Mouse (Mus musculus): ENCODE measurements around the gene Gm28305. TPM values are rescaled to one million over a fixed set of nuclear protein-coding genes. Genes with fewer than 3 reads are reported as not detected.

The Gm28305 gene
- polyA plus RNA-seq, 1 experiment from 2014 or later, result not detected

- H3K4me3 ChIP-seq, result no peak overlapping the region
- 77% methylated on average over 8 of the region's 8 CpGs for WGBS
- H3K27ac ChIP-seq, result no peak overlapping the region
- ATAC-seq (ENCODE audit: insufficient number of reproducible peaks, low FRiP score, low TSS enrichment, low read depth), result no peak
- H3K9ac ChIP-seq, result no peak overlapping the region
- no peak overlapping the region for H3K4me2 ChIP-seq
- H3K9me3 ChIP-seq, result no peaks in the 10 kb centered on the region
- H3K4me1 ChIP-seq, result no peaks in the 10 kb centered on the region
- no peaks in the 10 kb centered on the region for H3K36me3 ChIP-seq
- no peaks in the 10 kb centered on the region for H3K27me3 ChIP-seq
Observed at GRCm38 (mm10) chr9:104070863-104071604, 30.6 kb downstream of the Gm28305 start.

DNA sequence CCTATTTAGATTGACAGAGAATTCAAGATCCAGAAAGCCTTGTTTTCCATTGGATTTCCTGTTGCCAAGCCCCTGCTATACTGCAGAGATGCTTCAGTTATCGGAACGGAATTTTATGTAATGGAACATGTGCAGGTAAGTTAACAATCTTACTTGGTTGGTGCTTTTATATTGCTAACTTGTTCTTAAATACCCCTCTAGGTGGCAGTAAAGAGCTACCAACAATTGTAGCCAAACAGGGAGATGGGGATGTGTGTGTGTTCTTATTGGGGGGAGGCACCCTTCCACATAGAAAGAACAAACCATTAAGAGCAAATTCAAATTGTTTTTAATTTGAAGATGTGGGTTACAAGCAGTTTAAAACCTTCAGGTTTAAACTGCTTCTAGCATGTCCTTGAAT lies 35.3 kb downstream of the Gm28305 start:
- Histone ChIP-seq H3K4me3 (no peak overlapping the region), H3K27me3 (no peaks in the 10 kb centered on the region), H3K36me3 (0 out of 2 replicates have a peak, but pooled peaks cover 3% of the 10 kb centered on the region), H3K27ac (no peak overlapping the region), H3K9ac (no peak overlapping the region), H3K9me3 (no peaks in the 10 kb centered on the region), H3K4me1 (no peaks in the 10 kb centered on the region), H3K4me2 (no peak overlapping the region)
- no peak for ATAC-seq (ENCODE audit: insufficient number of reproducible peaks, low FRiP score, low TSS enrichment, low read depth)
- 59% methylated on average over 2 of the region's 2 CpGs for WGBS

DNA sequence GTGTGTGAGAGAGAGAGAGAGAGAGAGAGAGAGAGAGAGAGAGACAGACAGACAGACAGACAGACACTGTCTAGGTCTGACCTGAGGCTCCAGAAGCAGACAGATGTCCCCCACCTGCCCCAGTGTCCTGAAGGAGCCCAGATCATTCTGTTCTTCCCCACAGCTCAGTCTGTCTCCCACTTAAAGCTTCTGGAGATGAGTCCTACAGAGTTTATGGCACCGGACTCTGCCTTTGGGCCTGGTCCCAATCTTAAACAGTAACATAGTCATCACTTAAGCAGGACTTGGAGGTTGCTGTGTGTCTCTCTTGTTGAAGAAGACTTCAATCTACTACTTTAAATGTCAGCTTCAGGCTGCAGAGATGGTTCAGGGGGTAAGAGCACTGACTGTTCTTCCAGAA lies 38.3 kb downstream of the Gm28305 start:
- ATAC-seq (ENCODE audit: insufficient number of reproducible peaks, low FRiP score, low TSS enrichment, low read depth), result no peak
- H3K4me1 ChIP-seq, result no peaks in the 10 kb centered on the region
- WGBS, result 94% methylated on average over 1 of the region's 1 CpGs

GRCm38 (mm10) chr9:104079379-104079778 lies 38.9 kb downstream of the Gm28305 start:
- no peaks in the 10 kb centered on the region for H3K4me1 ChIP-seq
- H3K27me3 ChIP-seq, result no peaks in the 10 kb centered on the region
- H3K27ac ChIP-seq, result no peak overlapping the region
- no peaks in the 10 kb centered on the region for H3K9me3 ChIP-seq
- no peak overlapping the region for H3K9ac ChIP-seq
- no peak for ATAC-seq (ENCODE audit: insufficient number of reproducible peaks, low FRiP score, low TSS enrichment, low read depth)
- H3K36me3 ChIP-seq, result peaks cover 16% of the 10 kb centered on the region
- no peak overlapping the region for H3K4me2 ChIP-seq
- 54% methylated on average over 5 of the region's 5 CpGs for WGBS
- no peak overlapping the region for H3K4me3 ChIP-seq

More for the DNA sequence above, 38.3 kb downstream of the Gm28305 start:
- no peaks in the 10 kb centered on the region for H3K27me3 ChIP-seq
- H3K9ac ChIP-seq, result no peak overlapping the region
- no peak overlapping the region for H3K4me2 ChIP-seq
- H3K36me3 ChIP-seq, result peaks cover 14% of the 10 kb centered on the region
- H3K4me3 ChIP-seq, result no peak overlapping the region
- H3K9me3 ChIP-seq, result no peaks in the 10 kb centered on the region
- no peak overlapping the region for H3K27ac ChIP-seq

GRCm38 (mm10) chr9:104080038-104080437 lies 39.6 kb downstream of the Gm28305 start:
- WGBS, result 73% methylated on average over 3 of the region's 3 CpGs

GRCm38 (mm10) chr9:104085730-104086429 lies 45.4 kb downstream of the Gm28305 start:
- no peak overlapping the region for H3K4me3 ChIP-seq
- no peaks in the 10 kb centered on the region for H3K9me3 ChIP-seq
- no peak overlapping the region for H3K4me2 ChIP-seq
- 42% methylated on average over 4 of the region's 4 CpGs for WGBS
- H3K9ac ChIP-seq, result no peak overlapping the region
- peaks cover 15% of the 10 kb centered on the region for H3K36me3 ChIP-seq
- H3K4me1 ChIP-seq, result peaks cover 5% of the 10 kb centered on the region
- ATAC-seq (ENCODE audit: insufficient number of reproducible peaks, low FRiP score, low TSS enrichment, low read depth), result no peak
- H3K27me3 ChIP-seq, result no peaks in the 10 kb centered on the region
- no peak overlapping the region for H3K27ac ChIP-seq

More at GRCm38 (mm10) chr9:104080038-104080437, 39.6 kb downstream of the Gm28305 start:
- H3K9ac ChIP-seq, result no peak overlapping the region
- H3K9me3 ChIP-seq, result no peaks in the 10 kb centered on the region
- no peaks in the 10 kb centered on the region for H3K4me1 ChIP-seq
- no peak overlapping the region for H3K4me3 ChIP-seq
- H3K36me3 ChIP-seq, result peaks cover 18% of the 10 kb centered on the region
- H3K27ac ChIP-seq, result no peak overlapping the region
- ATAC-seq (ENCODE audit: insufficient number of reproducible peaks, low FRiP score, low TSS enrichment, low read depth), result no peak
- no peak overlapping the region for H3K4me2 ChIP-seq
- H3K27me3 ChIP-seq, result no peaks in the 10 kb centered on the region

- H3K4me1 ChIP-seq, result peaks cover 5% of the 10 kb centered on the region
- no peaks in the 10 kb centered on the region for H3K27me3 ChIP-seq
- no peak overlapping the region for H3K4me2 ChIP-seq
- peaks cover 4% of the 10 kb centered on the region; the same call in 1 of the 2 replicates for H3K36me3 ChIP-seq
- no peak overlapping the region for H3K4me3 ChIP-seq
- 47% methylated on average over 8 of the region's 8 CpGs for WGBS
- no peak overlapping the region for H3K9ac ChIP-seq
- no peak for ATAC-seq (ENCODE audit: insufficient number of reproducible peaks, low FRiP score, low TSS enrichment, low read depth)
- H3K27ac ChIP-seq, result peak overlapping the region; percentile 57; the same call in 1 of the 2 replicates
- H3K9me3 ChIP-seq, result no peaks in the 10 kb centered on the region
Observed at GRCm38 (mm10) chr9:104088555-104088954, 48.1 kb downstream of the Gm28305 start.

DNA sequence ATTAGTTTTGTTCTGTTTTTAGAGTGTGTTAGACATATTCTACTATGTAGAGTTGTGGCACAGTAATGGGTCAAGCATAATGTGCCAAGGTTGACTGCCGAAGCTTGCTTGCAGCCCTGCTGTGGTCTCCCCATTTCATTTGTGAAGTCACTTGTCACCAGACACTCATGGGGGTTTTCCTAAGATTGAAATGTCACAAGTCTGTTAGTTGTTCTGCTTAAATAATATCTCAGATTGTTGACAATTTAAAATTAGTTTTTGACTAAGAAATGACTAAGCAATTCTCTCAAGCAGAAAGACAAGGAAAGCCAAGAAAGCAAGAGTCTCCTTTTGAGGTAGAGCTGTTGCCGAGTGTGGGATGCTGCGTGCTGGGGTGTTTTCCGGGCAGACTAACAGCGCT lies 52.5 kb downstream of the Gm28305 start:
- no peak for ATAC-seq (ENCODE audit: insufficient number of reproducible peaks, low FRiP score, low TSS enrichment, low read depth)
- Histone ChIP-seq H3K4me3 (no peak overlapping the region), H3K4me2 (no peak overlapping the region), H3K9ac (no peak overlapping the region), H3K4me1 (peaks cover 5% of the 10 kb centered on the region), H3K27me3 (no peaks in the 10 kb centered on the region), H3K36me3 (no peaks in the 10 kb centered on the region), H3K27ac (no peak overlapping the region), H3K9me3 (no peaks in the 10 kb centered on the region)
- WGBS, result 94% methylated on average over 5 of the region's 5 CpGs

- WGBS, result 63% methylated on average over 5 of the region's 5 CpGs
- ATAC-seq (ENCODE audit: insufficient number of reproducible peaks, low FRiP score, low TSS enrichment, low read depth), result no peak
Observed at GRCm38 (mm10) chr9:104098256-104098655, 57.8 kb downstream of the Gm28305 start.

DNA sequence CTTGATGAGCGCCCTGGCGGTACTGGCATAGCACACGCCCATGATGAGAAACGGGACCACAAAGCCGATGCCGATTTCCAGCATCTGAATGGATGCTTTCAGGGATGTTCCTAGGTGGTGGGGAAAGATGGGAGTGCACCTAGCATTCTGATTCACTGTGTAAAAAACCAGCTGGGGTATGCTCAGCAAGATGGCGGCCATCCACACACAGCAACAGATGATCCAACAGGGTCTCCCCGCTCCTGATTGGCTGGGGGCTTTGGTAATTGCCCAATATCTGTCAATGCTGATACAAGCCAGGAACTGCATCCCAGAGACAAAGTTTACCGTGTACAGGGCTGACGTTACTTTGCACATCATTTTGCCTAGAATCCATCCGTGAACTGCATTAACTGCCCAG lies 58.6 kb downstream of the Gm28305 start:
- Histone ChIP-seq H3K27me3 (no peaks in the 10 kb centered on the region), H3K4me3 (no peak overlapping the region), H3K4me1 (peaks cover 7% of the 10 kb centered on the region; the same call in 1 of the 2 replicates), H3K27ac (no peak overlapping the region), H3K9ac (no peak overlapping the region), H3K4me2 (no peak overlapping the region), H3K36me3 (no peaks in the 10 kb centered on the region), H3K9me3 (no peaks in the 10 kb centered on the region)
- no peak for ATAC-seq (ENCODE audit: insufficient number of reproducible peaks, low FRiP score, low TSS enrichment, low read depth)
- 91% methylated on average over 11 of the region's 11 CpGs for WGBS

More at GRCm38 (mm10) chr9:104098256-104098655, 57.8 kb downstream of the Gm28305 start:
- no peak overlapping the region for H3K4me3 ChIP-seq
- H3K9me3 ChIP-seq, result no peaks in the 10 kb centered on the region
- H3K9ac ChIP-seq, result no peak overlapping the region
- H3K4me1 ChIP-seq, result peaks cover 7% of the 10 kb centered on the region; the same call in 1 of the 2 replicates
- H3K4me2 ChIP-seq, result no peak overlapping the region
- H3K27ac ChIP-seq, result no peak overlapping the region
- no peaks in the 10 kb centered on the region for H3K36me3 ChIP-seq
- H3K27me3 ChIP-seq, result no peaks in the 10 kb centered on the region

DNA sequence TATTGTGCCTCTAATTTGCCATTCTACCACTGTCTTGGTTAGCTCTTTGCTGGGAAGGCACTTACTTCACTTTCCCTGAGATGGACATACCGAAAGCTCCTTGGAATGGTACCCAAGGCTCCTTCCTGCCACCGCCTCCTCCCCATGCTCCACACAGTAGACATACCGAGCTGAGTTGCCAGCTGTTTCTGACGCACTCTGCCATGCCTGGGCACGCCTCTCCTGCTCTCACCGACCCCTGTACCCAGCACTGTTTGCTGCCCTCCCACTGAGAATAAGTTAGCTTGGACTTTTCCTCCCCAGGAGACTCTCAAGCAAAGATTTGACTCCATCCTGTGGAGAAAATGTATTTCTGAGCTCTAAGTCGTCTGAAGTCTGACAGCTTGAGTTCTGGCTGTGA lies 60.4 kb downstream of the Gm28305 start:
- no peak overlapping the region for H3K4me3 ChIP-seq
- H3K27me3 ChIP-seq, result no peaks in the 10 kb centered on the region
- WGBS, result 53% methylated on average over 7 of the region's 7 CpGs
- H3K9me3 ChIP-seq, result no peaks in the 10 kb centered on the region
- H3K4me1 ChIP-seq, result peaks cover 7% of the 10 kb centered on the region; the same call in 1 of the 2 replicates
- no peak for ATAC-seq (ENCODE audit: insufficient number of reproducible peaks, low FRiP score, low TSS enrichment, low read depth)
- no peaks in the 10 kb centered on the region for H3K36me3 ChIP-seq
- no peak overlapping the region for H3K9ac ChIP-seq
- no peak overlapping the region for H3K27ac ChIP-seq
- no peak overlapping the region for H3K4me2 ChIP-seq

- 25% methylated on average over 3 of the region's 3 CpGs for WGBS
- no peak for ATAC-seq (ENCODE audit: insufficient number of reproducible peaks, low FRiP score, low TSS enrichment, low read depth)
- Histone ChIP-seq H3K4me2 (no peak overlapping the region), H3K4me1 (peaks cover 7% of the 10 kb centered on the region; the same call in 1 of the 2 replicates), H3K27me3 (no peaks in the 10 kb centered on the region), H3K4me3 (no peak overlapping the region), H3K27ac (no peak overlapping the region), H3K9me3 (no peaks in the 10 kb centered on the region), H3K36me3 (no peaks in the 10 kb centered on the region), H3K9ac (no peak overlapping the region)
Observed at GRCm38 (mm10) chr9:104101458-104101857, 61.0 kb downstream of the Gm28305 start.

Measured in limb, embryonic 15.5 days (tissue).